Mouse (Mus musculus): ENCODE measurements around the gene Cped1. TPM values are rescaled to one million over a fixed set of nuclear protein-coding genes. Genes with fewer than 3 reads are reported as not detected.
"Not testable (repeated sequence)": the region's sequence is repeated elsewhere in the genome, so short reads cannot be mapped to it uniquely, and the experiment has no call there.

Gene Cped1
- total RNA-seq, 2 experiments from 2014 or later: 34.3 to 43.2 TPM

- no peak for DNase-seq
Measured at GRCm38 (mm10) chr6:22086056-22086455, 100.3 kb downstream of the Cped1 start.

GRCm38 (mm10) chr6:22088346-22089064 lies 102.8 kb downstream of the Cped1 start:
- peak; percentile 55 to 73 for DNase-seq

- DNase-seq: no peak
Measured at GRCm38 (mm10) chr6:22091773-22092172, 106.1 kb downstream of the Cped1 start.

GRCm38 (mm10) chr6:22093792-22094191 lies 108.1 kb downstream of the Cped1 start:
- DNase-seq: no peak

- peak in 1 of 2 experiments; percentile 34 for DNase-seq
Measured at GRCm38 (mm10) chr6:22097709-22098108, 112.0 kb downstream of the Cped1 start.

GRCm38 (mm10) chr6:22099832-22100231 lies 114.1 kb downstream of the Cped1 start:
- no peak for DNase-seq

- DNase-seq: peak in 1 of 2 experiments; percentile 5
Measured at GRCm38 (mm10) chr6:22101939-22102338, 116.2 kb downstream of the Cped1 start.

GRCm38 (mm10) chr6:22102752-22103151 lies 117.0 kb downstream of the Cped1 start:
- DNase-seq: no peak

- no peak for DNase-seq
Measured at GRCm38 (mm10) chr6:22103713-22104112, 118.0 kb downstream of the Cped1 start.

GRCm38 (mm10) chr6:22104211-22104610 lies 118.5 kb downstream of the Cped1 start:
- no peak for DNase-seq

GRCm38 (mm10) chr6:22114079-22114478 lies 128.4 kb downstream of the Cped1 start:
- DNase-seq: no peak

GRCm38 (mm10) chr6:22116679-22117078 lies 131.0 kb downstream of the Cped1 start:
- DNase-seq: no peak

GRCm38 (mm10) chr6:22122080-22122479 lies 136.4 kb downstream of the Cped1 start:
- DNase-seq: peak; percentile 13 to 46

- no peak for DNase-seq
Measured at GRCm38 (mm10) chr6:22122693-22123092, 137.0 kb downstream of the Cped1 start.

GRCm38 (mm10) chr6:22123332-22123731 lies 137.6 kb downstream of the Cped1 start:
- no peak for DNase-seq

- DNase-seq: not testable (repeated sequence)
Measured at GRCm38 (mm10) chr6:22124575-22125330, 139.0 kb downstream of the Cped1 start.

GRCm38 (mm10) chr6:22135038-22135631 lies 149.4 kb downstream of the Cped1 start:
- DNase-seq: no peak

GRCm38 (mm10) chr6:22136805-22137204 lies 151.1 kb downstream of the Cped1 start:
- no peak for DNase-seq

- DNase-seq: no peak
Measured at GRCm38 (mm10) chr6:22140786-22141185, 155.1 kb downstream of the Cped1 start.

GRCm38 (mm10) chr6:22147236-22147635 lies 161.5 kb downstream of the Cped1 start:
- DNase-seq: no peak

- no peak for DNase-seq
Measured at GRCm38 (mm10) chr6:22148511-22148910, 162.8 kb downstream of the Cped1 start.

- peak; percentile 10 to 41 for DNase-seq
Measured at GRCm38 (mm10) chr6:22157461-22157860, 171.7 kb downstream of the Cped1 start.

GRCm38 (mm10) chr6:22161944-22162343 lies 176.2 kb downstream of the Cped1 start:
- no peak for DNase-seq

Measured in adrenal gland, postnatal 36 days (tissue).